Mouse (Mus musculus) cortical plate, adult 2 months (tissue): ENCODE results near the gene Ppil4.

Source experiments
- CTCF ChIP-seq: fragments of 200-500 bp; IDR thresholded peaks from 2 replicates; pipeline ENCODE4 v1.5.1; 2011; ENCODE audit warnings: mild to moderate bottlenecking, control low read depth, low read length; ENCODE audit not compliant: insufficient read depth; ENCODE audit errors: extremely low read depth
- POLR2A ChIP-seq: fragments of 200-500 bp; IDR thresholded peaks from 2 replicates; pipeline ENCODE4 v1.6.1; 2011; ENCODE audit warnings: mild to moderate bottlenecking, low read length, control low read depth; ENCODE audit not compliant: insufficient read depth; ENCODE audit errors: extremely low read depth

GRCm38 (mm10) chr10:7851891-7852290 lies 59.2 kb downstream of the Ppil4 start:
- no peak for TF ChIP-seq POLR2A
- no peak for TF ChIP-seq CTCF
